Mouse (Mus musculus) left cerebral cortex, adult 11 months (tissue): ENCODE results near the gene Iqub.

ENCODE experiments used
- DNase-seq: peaks from one replicate; pipeline ENCODE4 v3.0.0; 2022; ENCODE audit warnings: low spot score

The Iqub gene

DNA sequence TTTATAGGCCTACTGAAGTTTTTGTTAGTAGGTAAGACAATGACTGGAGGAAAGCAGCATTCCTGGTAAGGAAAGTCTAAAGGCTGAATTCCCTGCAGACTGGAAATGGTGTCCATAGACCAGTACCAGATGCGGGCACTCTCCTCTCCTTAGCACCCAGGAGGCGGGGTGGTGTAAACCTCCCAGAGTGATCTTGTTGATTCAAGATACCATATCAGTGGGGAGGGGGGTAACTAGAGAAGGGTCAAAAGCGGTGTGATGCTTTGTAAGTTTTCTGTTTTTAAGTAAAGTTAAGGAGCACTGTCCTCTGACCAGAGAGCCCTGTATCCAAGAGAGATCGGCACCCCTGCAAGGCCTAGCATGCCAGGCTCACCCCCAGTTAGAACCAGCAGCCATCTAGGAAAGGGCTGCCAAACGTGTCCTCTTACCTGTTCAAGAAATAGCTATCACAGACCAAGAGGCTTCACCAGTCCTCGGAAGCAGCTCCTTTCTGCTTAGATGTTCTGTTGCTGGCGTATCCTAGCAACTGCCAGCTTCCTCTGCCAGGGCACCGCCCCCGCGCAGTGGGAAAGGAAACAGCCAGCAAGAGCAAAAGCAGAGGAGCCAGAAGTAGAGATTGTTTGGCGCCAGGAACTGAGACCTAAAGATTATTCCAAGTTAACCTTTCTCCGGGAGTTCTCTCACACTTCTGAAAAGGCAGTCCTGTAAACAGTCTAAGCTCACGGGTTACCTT, at the start of gene Iqub:
Gene Iqub (minus strand): TSS at position 516 of the 733 bp plus-strand sequence.
- DNase-seq: peak; percentile 79

- no peak for DNase-seq
These were observed 49.2 kb upstream of the Iqub start for GRCm38 (mm10) chr6:24564081-24564480.

GRCm38 (mm10) chr6:24555488-24555887, 40.6 kb upstream of the Iqub start:
- no peak for DNase-seq

DNA sequence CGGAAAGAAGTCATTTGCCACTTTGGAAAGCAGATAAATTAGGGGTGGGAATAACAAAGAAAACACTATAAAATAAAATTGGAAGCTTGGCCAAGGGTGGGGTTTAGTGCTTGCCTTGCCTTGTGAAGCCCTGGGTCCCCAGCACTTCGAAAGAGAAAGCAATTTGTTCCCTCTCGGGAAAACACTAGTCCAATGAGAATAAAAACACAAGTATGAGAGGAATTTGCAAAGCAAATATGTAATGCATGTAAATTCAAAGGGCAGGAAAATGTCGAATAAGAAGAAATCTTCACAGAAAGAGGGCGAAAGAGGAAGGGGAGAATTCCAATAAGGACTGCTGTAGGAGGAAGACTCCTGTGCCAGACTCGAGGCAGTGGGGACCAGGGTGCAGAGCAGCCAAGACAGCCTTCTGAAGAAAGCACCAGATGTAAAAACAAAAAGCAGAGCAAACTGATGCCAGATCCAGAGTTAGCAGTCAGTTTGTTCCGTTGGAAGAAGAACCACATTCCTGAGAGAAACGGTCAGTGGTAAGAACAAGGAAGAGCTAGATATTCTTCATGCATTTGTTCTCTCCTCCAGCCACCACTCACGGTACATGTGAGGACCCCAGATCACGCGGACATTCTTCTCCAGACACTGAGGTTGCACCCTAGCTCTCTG, 39.7 kb upstream of the Iqub start:
- DNase-seq: no peak

DNA sequence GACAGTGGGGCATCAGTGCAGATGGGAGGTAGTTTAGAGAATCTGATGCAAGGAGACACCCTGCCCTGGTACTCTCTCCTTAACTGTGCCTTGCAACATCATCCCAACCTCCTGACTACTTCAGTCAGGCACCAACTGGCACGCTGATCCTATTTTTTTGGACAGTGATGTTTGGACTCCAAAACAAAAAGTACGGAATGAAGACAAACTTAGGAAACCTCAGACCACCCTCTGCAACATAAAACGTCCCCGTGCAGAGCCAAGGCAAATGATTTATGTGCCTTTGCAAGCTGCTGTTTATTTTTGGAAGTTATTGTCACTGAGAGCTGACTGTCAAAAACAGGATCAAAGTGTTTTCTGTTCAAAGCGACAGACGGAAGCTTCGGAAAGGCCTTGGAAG, 37.2 kb upstream of the Iqub start:
- no peak for DNase-seq

GRCm38 (mm10) chr6:24549801-24550200, 34.9 kb upstream of the Iqub start:
- DNase-seq: no peak

DNA sequence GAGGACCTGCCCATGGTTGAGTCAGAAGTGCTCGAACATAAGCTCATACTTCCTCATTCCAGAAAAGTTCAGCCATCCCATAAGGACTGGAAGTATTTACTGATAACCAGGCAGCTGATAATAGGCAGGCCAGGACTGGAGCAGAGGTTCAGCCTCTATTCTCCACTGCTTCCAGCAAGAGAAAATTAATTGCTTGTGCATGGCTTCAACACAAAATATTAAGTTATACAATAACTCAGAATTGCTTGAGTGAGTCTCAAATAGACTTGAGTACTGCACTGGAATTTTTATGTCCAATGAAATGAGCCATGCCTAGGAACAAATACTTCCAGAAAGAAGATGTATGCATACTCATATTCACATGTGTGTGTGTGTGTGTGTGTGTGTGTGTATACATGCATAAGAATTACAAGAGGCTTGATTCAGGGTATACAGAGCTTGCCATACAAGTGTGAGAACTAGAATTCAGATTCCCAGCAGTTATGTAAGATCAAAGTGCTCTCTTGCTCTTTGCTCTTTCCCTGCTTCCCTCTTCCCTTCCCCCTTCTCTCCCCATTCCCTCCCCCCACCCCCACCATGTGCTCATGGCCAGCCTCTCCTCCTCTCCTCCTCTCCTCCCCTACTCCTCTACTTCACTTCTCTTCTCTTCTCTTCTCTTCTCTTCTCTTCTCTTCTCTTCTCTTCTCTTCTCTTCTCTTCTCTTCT, 32.0 kb upstream of the Iqub start:
- no peak for DNase-seq

DNA sequence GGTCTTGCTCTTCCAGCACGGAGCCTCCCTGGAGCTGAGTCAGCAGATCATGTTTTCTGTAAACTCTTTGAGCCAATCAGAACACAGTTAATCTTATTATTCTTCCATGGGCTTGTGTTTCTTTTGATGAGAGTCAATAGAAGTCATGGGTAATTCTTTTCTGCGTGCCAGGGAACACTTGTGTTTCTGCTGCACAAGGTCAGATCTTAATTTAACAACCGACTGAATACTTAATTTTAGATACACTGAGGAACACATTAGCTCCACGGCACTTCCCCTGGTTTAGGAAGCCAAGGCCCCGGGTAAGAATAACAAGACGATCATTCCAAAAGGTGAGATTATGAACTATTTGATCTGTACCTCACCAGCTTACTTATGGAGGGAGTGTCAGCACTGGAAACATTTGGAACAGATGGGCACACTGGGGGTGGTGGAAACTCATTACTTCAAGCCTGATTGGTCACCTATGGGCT, 28.3 kb upstream of the Iqub start:
- DNase-seq: no peak

DNA sequence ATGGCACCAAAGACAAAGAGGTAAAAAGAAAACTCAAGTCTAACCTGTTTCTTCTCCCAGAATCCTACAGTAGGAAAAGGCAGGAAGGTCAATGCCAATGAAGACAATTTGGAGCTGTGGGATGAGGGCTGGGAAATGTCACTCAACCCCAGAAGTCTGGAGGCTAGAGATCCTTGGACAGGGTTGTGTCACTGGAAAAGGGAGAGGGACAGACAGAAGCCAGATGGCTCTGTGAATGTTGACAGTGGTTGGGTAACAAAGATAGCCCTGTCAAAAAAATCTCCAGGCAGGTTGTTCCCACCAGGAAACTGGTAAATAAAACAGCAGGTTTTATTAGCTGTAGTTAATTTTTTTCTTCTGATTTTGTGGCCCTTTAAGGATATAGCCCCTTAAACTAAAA, 27.5 kb upstream of the Iqub start:
- no peak for DNase-seq

GRCm38 (mm10) chr6:24540106-24540505, 25.2 kb upstream of the Iqub start:
- no peak for DNase-seq

DNA sequence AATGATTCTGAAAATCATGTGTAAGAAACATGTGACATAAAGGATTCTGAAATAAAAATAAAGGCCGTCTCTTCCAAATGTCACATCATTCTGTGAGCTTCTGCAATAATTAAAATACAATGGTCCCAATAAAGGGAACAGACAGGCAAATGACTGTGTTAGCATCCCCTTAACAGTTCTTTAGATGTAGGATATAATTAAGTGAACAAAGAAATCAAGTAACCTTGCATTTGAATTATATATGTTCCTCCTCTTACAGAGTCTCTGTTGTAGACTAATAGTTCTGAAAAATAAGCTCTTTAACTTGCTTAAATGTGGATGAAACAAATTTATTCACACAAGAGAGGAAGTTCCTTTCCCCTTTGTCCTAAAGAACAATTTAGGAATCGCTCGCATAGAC, 23.6 kb upstream of the Iqub start:
- no peak for DNase-seq

DNA sequence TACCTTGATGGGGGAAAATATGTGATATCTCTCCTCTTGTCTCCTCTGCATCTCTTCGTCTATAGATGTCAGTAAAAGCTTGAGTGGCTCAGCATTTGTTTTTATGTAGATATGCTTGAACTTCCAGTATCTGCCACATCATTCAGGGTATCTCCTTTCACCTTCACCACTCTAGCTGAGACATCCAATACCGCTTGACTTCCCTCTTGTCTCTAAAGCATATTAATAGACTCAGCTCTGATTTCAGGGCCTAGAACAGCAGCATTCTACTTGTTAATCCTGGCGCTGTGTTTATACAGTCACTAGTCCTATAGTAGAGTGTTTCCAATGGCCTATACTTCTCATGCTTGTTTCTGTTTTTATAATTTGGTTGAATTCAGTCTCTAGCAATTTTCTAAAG, 17.9 kb upstream of the Iqub start:
- no peak for DNase-seq

DNA sequence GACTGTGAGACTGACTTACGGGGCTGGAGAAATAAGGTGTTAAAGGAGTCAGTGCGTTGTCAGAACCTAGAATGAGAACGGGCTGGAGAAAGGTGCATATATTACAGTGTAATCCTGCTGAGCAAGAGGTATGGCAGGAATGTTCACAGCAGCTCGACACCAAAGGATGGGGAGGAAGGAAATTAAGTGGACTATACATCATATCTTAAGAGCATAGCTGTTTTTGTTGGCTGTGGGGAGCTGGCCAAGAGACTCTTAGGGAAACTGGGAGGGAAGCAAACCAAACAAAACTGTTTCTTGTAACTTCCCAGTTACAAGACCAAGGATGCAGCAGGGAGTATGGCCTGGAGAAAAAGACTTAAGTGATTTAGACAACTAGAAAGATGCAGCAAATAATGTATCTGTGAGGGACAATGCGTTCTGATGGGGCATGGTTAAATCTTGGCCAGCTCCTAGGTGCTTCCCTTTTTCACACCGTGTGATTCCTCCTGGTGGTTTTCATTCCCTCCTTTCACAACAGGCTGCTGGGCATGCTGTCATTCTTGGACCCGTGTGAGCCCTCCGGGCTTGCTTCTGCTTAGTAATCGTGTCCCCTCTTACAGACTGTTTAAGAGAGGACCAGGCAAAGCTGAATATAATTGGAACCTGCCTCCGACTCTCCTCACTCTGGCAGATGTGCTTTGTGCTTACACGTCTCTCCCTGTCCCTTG, 16.0 kb upstream of the Iqub start:
- no peak for DNase-seq

GRCm38 (mm10) chr6:24530166-24530565, 15.3 kb upstream of the Iqub start:
- no peak for DNase-seq

DNA sequence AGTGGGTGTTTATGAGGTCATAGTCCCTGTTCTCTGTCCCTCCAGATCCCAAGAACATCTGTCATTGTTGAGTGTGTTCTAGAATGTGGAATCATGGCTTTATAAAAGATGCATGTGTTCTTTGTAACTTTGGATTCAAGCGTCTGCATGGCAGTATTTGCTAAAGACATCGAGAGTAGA, 13.1 kb upstream of the Iqub start, which contains the start of gene Asb15:
Gene Asb15 (plus strand): TSS at position 81 of the 180 bp plus-strand sequence.
- no peak for DNase-seq

- peak; percentile 87 for DNase-seq
These were observed 12.5 kb upstream of the Iqub start, which contains the start of gene Ndufa5 for GRCm38 (mm10) chr6:24527155-24528063. Gene Ndufa5 (minus strand): TSS chr6:24528013.

DNA sequence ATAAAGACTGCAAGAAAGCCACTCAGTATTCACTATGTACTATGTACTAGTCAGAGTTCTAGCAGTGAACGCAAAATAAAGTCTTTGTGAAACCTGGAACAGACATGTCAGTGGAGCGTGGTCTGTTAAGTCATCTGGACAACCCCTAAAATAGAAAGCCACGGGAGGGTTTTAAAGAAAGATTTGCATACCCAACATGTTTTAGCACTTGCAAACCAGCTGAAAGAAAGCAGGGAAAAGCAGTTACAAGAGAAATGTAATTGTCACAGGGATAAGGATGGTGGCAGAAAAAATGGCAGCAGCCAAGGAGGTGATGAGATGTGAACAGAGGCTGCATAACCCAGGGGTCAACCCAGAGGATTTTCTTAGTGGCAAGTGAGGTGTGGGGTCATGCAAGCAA, 10.8 kb upstream of the Iqub start:
- no peak for DNase-seq

DNA sequence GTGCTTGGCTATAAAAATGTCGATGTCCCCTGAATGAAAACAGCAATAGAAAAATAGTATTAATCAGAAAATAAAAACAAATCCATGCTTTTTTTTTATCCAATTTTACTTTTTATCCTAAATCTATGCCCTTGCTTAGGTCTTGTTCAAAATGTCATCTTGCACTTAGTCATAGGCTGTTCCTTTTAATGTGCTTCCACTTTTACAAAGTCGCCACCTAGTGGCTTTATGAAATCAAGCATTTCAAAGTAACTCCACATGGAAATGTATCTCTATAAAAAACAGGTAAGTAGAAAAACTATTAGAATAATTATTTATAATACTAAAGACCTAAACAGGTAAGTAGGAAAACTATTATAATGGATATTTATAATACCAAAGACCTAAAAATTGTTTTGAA, 1.3 kb upstream of the Iqub start:
- no peak for DNase-seq

DNA sequence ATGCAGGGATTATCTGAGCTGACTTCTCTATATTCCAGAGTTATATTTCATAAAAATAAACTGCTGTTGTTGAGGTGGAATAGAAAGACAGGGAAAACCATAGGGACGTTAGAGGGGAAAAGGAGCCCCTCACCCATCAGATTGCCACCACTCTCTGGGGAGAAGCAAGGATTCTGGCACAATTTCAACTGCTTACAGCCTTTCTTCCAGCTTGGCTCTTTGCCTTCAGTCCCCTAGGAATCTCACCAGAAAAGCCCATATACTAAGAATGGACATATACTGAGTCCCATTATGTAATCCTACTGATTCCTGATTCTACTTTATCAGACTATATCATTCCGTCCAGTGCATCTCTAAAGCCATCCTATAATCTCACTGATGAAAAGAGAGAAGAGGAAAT, 10.7 kb downstream of the Iqub start:
- no peak for DNase-seq

DNA sequence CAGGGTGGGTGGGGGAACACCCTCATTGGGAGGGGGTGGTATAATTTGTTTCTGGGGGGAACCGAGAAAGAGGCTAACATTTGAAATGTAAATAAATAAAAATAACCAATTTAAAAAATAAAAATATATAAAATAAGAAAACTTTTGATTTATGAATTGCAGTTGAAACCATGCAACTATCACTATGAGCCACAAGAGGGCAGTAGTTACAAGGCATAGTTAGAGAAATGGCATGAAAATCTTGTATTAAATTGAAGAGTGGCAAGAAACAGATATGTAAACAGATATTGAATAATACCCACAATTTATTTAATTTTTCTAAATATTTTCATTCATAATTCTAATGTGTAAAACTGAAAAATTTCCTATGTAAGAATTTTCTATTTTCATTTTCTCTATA, 24.5 kb downstream of the Iqub start:
- no peak for DNase-seq

- DNase-seq: no peak
These were observed 28.3 kb downstream of the Iqub start for GRCm38 (mm10) chr6:24486530-24486929.
